Mouse (Mus musculus) neural tube, embryonic 13.5 days (tissue): ENCODE data around the gene Olfr488. TPM values are rescaled to one million over a fixed set of nuclear protein-coding genes. Genes with fewer than 3 reads are reported as not detected.
"Not testable (repeated sequence)": the region's sequence is repeated elsewhere in the genome, so short reads cannot be mapped to it uniquely, and the experiment has no call there.

Experiments used
- ATAC-seq: fragments of 200-750 bp; cut with Nextera tagmentation; 2 replicates; pipeline ENCODE4 v1.8.0; 2017; ENCODE audit warnings: low read depth, mild to moderate bottlenecking, moderate TSS enrichment, moderate library complexity
- H3K27ac ChIP-seq: fragments of 300-500 bp; sonication (generic); replicated peaks from 2 replicates; pipeline ENCODE4 v1.5.1; 2015; ENCODE audit warnings: moderate library complexity, mild to moderate bottlenecking, inconsistent platforms
- H3K27me3 ChIP-seq: fragments of 300-500 bp; sonication (generic); 2 replicates; pipeline ENCODE4 v1.6.1; 2015; ENCODE audit warnings: mild to moderate bottlenecking, inconsistent platforms
- H3K36me3 ChIP-seq: fragments of 300-500 bp; sonication (generic); 2 replicates; pipeline ENCODE4 v1.6.1; 2015; ENCODE audit warnings: mild to moderate bottlenecking, inconsistent platforms
- H3K4me1 ChIP-seq: fragments of 300-500 bp; sonication (generic); replicated peaks from 2 replicates; pipeline ENCODE4 v1.6.1; 2015; ENCODE audit warnings: inconsistent platforms
- H3K4me2 ChIP-seq: fragments of 300-500 bp; sonication (generic); 2 replicates; pipeline ENCODE4 v1.6.1; 2015; ENCODE audit warnings: inconsistent platforms, mild to moderate bottlenecking, moderate library complexity
- H3K4me3 ChIP-seq: fragments of 300-500 bp; sonication (generic); 2 replicates; pipeline ENCODE4 v1.5.1; 2015; ENCODE audit warnings: mild to moderate bottlenecking, inconsistent platforms
- H3K9ac ChIP-seq: fragments of 300-500 bp; sonication (generic); 2 replicates; pipeline ENCODE4 v1.6.1; 2015; ENCODE audit warnings: moderate library complexity, mild to moderate bottlenecking, inconsistent platforms
- H3K9me3 ChIP-seq: fragments of 300-500 bp; sonication (generic); 2 replicates; pipeline ENCODE4 v1.6.1; 2016; ENCODE audit warnings: inconsistent platforms
- WGBS: fragments of 180-500 bp; shearing (Covaris S2); methylation state at CpG from one replicate; pipeline ENCODE4 v1.1.7; 2015; 5-methylcytosine and 5-hydroxymethylcytosine counted together
- polyA plus RNA-seq: library from polyadenylated mRNA; unstranded; fragments of >200 nt; fragmentation: Nextera tagmentation; extraction: Ambion mirVana; gene quantifications from 2 replicates; pipeline ENCODE4 v1.2.1, GENCODE M21; 2015

Olfr488 gene
- not detected in 2 replicates for polyA plus RNA-seq

GRCm38 (mm10) chr7:108258247-108258646 lies at the start of gene Olfr488:
Olfr488 (minus strand) TSS chr7:108258347.
- no peak for ATAC-seq
- H3K9me3 ChIP-seq, result no peaks in the 10 kb centered on the region

GRCm38 (mm10) chr7:108288834-108289233 lies 30.7 kb upstream of the Olfr488 start, which contains the start of gene Olfr490:
Olfr490 (minus strand) TSS chr7:108288934.
- no peak within 1 kb of the TSS for H3K9ac ChIP-seq
- no peaks in the 10 kb centered on the region for H3K36me3 ChIP-seq
- no peaks in the 10 kb centered on the region for H3K4me1 ChIP-seq
- no peak within 1 kb of the TSS for H3K4me3 ChIP-seq
- no peaks in the 10 kb centered on the region for H3K27me3 ChIP-seq
- H3K4me2 ChIP-seq, result no peak within 1 kb of the TSS
- no peaks in the 10 kb centered on the region for H3K9me3 ChIP-seq
- H3K27ac ChIP-seq, result no peak within 1 kb of the TSS
- no peak for ATAC-seq

More at GRCm38 (mm10) chr7:108258247-108258646, at the start of gene Olfr488:
- Histone ChIP-seq H3K36me3 (no peaks in the 10 kb centered on the region), H3K27me3 (no peaks in the 10 kb centered on the region), H3K4me1 (no peaks in the 10 kb centered on the region), H3K9ac (no peak within 1 kb of the TSS), H3K27ac (no peak within 1 kb of the TSS), H3K4me3 (no peak within 1 kb of the TSS), H3K4me2 (no peak within 1 kb of the TSS)

GRCm38 (mm10) chr7:108233551-108233950 lies 24.6 kb downstream of the Olfr488 start:
- Histone ChIP-seq H3K4me1 (no peaks in the 10 kb centered on the region), H3K27ac (no peak overlapping the region), H3K27me3 (no peaks in the 10 kb centered on the region), H3K9me3 (no peaks in the 10 kb centered on the region), H3K4me3 (no peak overlapping the region), H3K9ac (no peak overlapping the region), H3K36me3 (no peaks in the 10 kb centered on the region), H3K4me2 (no peak overlapping the region)
- ATAC-seq, result no peak
- 80% methylated on average over 3 of the region's 3 CpGs for WGBS

- not testable (repeated sequence) for H3K4me2 ChIP-seq, ATAC-seq, H3K4me3 ChIP-seq, H3K27me3 ChIP-seq, H3K27ac ChIP-seq, H3K9ac ChIP-seq, H3K4me1 ChIP-seq, H3K9me3 ChIP-seq, H3K36me3 ChIP-seq
Observed at GRCm38 (mm10) chr7:108214536-108214935, 43.6 kb downstream of the Olfr488 start, which contains the start of gene Olfr487. Olfr487 (minus strand) TSS chr7:108214636.

Other genes with a start within 250 kb of the Olfr488 start
- gene Olfr478, start 224.4 kb downstream of the Olfr488 start, polyA plus RNA-seq, result not detected in 2 replicates
- gene Olfr479, start 207.7 kb downstream of the Olfr488 start, polyA plus RNA-seq, result not detected in 2 replicates
- not detected in 2 replicates for gene Olfr480, start 191.0 kb downstream of the Olfr488 start, polyA plus RNA-seq
- gene Olfr481, start 178.5 kb downstream of the Olfr488 start, polyA plus RNA-seq, result not detected in 2 replicates
- gene Olfr482, start 160.8 kb downstream of the Olfr488 start, polyA plus RNA-seq, result not detected in 2 replicates
- not detected in 2 replicates for gene Olfr483, start 157.5 kb downstream of the Olfr488 start, polyA plus RNA-seq
- gene Olfr484, start 130.9 kb downstream of the Olfr488 start, polyA plus RNA-seq, result not detected in 2 replicates
- gene Olfr485, start 98.5 kb downstream of the Olfr488 start, polyA plus RNA-seq, result not detected in 2 replicates
- not detected in 2 replicates for gene Olfr486, start 85.6 kb downstream of the Olfr488 start, polyA plus RNA-seq
- not detected in 2 replicates for gene Olfr487, start 43.7 kb downstream of the Olfr488 start, polyA plus RNA-seq
- not detected in 2 replicates for gene Olfr490, start 30.6 kb upstream of the Olfr488 start, polyA plus RNA-seq
- not detected in 2 replicates for gene Olfr491, start 55.1 kb upstream of the Olfr488 start, polyA plus RNA-seq
- not detected in 2 replicates for gene Olfr492, start 65.3 kb upstream of the Olfr488 start, polyA plus RNA-seq
- gene Olfr493, start 88.6 kb upstream of the Olfr488 start, polyA plus RNA-seq, result not detected in 2 replicates
- not detected in 2 replicates for gene Olfr494, start 107.0 kb upstream of the Olfr488 start, polyA plus RNA-seq
- gene Olfr495, start 134.8 kb upstream of the Olfr488 start, polyA plus RNA-seq, result not detected in 2 replicates
- not detected in 2 replicates for gene Olfr497, start 162.1 kb upstream of the Olfr488 start, polyA plus RNA-seq
- gene Olfr498, start 207.0 kb upstream of the Olfr488 start, polyA plus RNA-seq, result not detected in 2 replicates